Mouse (Mus musculus): ENCODE data around the gene Mvk. TPM values are rescaled to one million over a fixed set of nuclear protein-coding genes. Genes with fewer than 3 reads are reported as not detected.

The Mvk gene
- polyA plus RNA-seq, 1 experiment from 2014 or later, result 30.4 TPM

- no peak overlapping the region for H3K27ac ChIP-seq (ENCODE audit: low read depth, low read length)
- peaks cover 7% of the 10 kb centered on the region for H3K36me3 ChIP-seq (ENCODE audit: control insufficient read depth, insufficient read depth, low read length)
- WGBS (ENCODE audit: insufficient replicate concordance), result 85% methylated on average over 8 of the region's 8 CpGs
- no peaks in the 10 kb centered on the region for H3K9me3 ChIP-seq (replicated peaks; ENCODE audit: control insufficient read depth, low read length)
- H3K4me2 ChIP-seq, result no peak overlapping the region
- ATAC-seq (replicated peaks; ENCODE audit: insufficient number of reproducible peaks, low FRiP score, low TSS enrichment), result no peak
- no peaks in the 10 kb centered on the region for H3K27me3 ChIP-seq (ENCODE audit: control insufficient read depth, insufficient read depth, low read length)
- H3K4me1 ChIP-seq (ENCODE audit: control insufficient read depth, insufficient read depth, low read length), result no peaks in the 10 kb centered on the region
- no peak overlapping the region for H3K9ac ChIP-seq (ENCODE audit: low read depth, low read length)
- H3K4me3 ChIP-seq (ENCODE audit: low read depth, low read length), result no peak overlapping the region
Measured at GRCm38 (mm10) chr5:114434359-114434758, 9.7 kb upstream of the Mvk start.

- no peak for ATAC-seq (replicated peaks; ENCODE audit: insufficient number of reproducible peaks, low FRiP score, low TSS enrichment)
- no peaks in the 10 kb centered on the region for H3K9me3 ChIP-seq (replicated peaks; ENCODE audit: control insufficient read depth, low read length)
- 89% methylated on average over 14 of the region's 14 CpGs for WGBS (ENCODE audit: insufficient replicate concordance)
- peaks cover 7% of the 10 kb centered on the region for H3K36me3 ChIP-seq (ENCODE audit: control insufficient read depth, insufficient read depth, low read length)
- no peak overlapping the region for H3K9ac ChIP-seq (ENCODE audit: low read depth, low read length)
- no peaks in the 10 kb centered on the region for H3K4me1 ChIP-seq (ENCODE audit: control insufficient read depth, insufficient read depth, low read length)
- no peaks in the 10 kb centered on the region for H3K27me3 ChIP-seq (ENCODE audit: control insufficient read depth, insufficient read depth, low read length)
- H3K4me2 ChIP-seq, result no peak overlapping the region
- no peak overlapping the region for H3K27ac ChIP-seq (ENCODE audit: low read depth, low read length)
- H3K4me3 ChIP-seq (ENCODE audit: low read depth, low read length), result no peak overlapping the region
Measured at GRCm38 (mm10) chr5:114435588-114435987, 8.5 kb upstream of the Mvk start.

- WGBS (ENCODE audit: insufficient replicate concordance), result 0% methylated on average over 21 of the region's 21 CpGs
- H3K27ac ChIP-seq (ENCODE audit: low read depth, low read length), result 0 out of 2 replicates have a peak overlapping the region, but pooled peaks have one; percentile 41
- no peak for ATAC-seq (replicated peaks; ENCODE audit: insufficient number of reproducible peaks, low FRiP score, low TSS enrichment)
Measured at GRCm38 (mm10) chr5:114444368-114444692, 261 bp downstream of the Mvk start.

GRCm38 (mm10) chr5:114449011-114449410 lies 4.9 kb downstream of the Mvk start:
- H3K36me3 ChIP-seq (ENCODE audit: control insufficient read depth, insufficient read depth, low read length), result peaks cover 2% of the 10 kb centered on the region; the same call in 1 of the 2 replicates
- no peak for ATAC-seq (replicated peaks; ENCODE audit: insufficient number of reproducible peaks, low FRiP score, low TSS enrichment)
- H3K27me3 ChIP-seq (ENCODE audit: control insufficient read depth, insufficient read depth, low read length), result no peaks in the 10 kb centered on the region
- 77% methylated on average over 4 of the region's 4 CpGs for WGBS (ENCODE audit: insufficient replicate concordance)
- peaks cover 6% of the 10 kb centered on the region; the same call in 1 of the 2 replicates for H3K4me1 ChIP-seq (ENCODE audit: control insufficient read depth, insufficient read depth, low read length)
- no peak overlapping the region for H3K4me3 ChIP-seq (ENCODE audit: low read depth, low read length)
- H3K4me2 ChIP-seq, result no peak overlapping the region
- no peak overlapping the region for H3K27ac ChIP-seq (ENCODE audit: low read depth, low read length)
- no peak overlapping the region for H3K9ac ChIP-seq (ENCODE audit: low read depth, low read length)
- no peaks in the 10 kb centered on the region for H3K9me3 ChIP-seq (replicated peaks; ENCODE audit: control insufficient read depth, low read length)

More at GRCm38 (mm10) chr5:114444368-114444692, 261 bp downstream of the Mvk start:
- H3K4me1 ChIP-seq (ENCODE audit: control insufficient read depth, insufficient read depth, low read length), result peaks cover 6% of the 10 kb centered on the region; the same call in 1 of the 2 replicates
- peak overlapping the region; percentile 85 for H3K4me2 ChIP-seq
- no peaks in the 10 kb centered on the region for H3K27me3 ChIP-seq (ENCODE audit: control insufficient read depth, insufficient read depth, low read length)
- H3K9ac ChIP-seq (ENCODE audit: low read depth, low read length), result peak overlapping the region; percentile 79
- peak overlapping the region; percentile 84 for H3K4me3 ChIP-seq (ENCODE audit: low read depth, low read length)
- H3K9me3 ChIP-seq (replicated peaks; ENCODE audit: control insufficient read depth, low read length), result no peaks in the 10 kb centered on the region
- no peaks in the 10 kb centered on the region for H3K36me3 ChIP-seq (ENCODE audit: control insufficient read depth, insufficient read depth, low read length)

GRCm38 (mm10) chr5:114456287-114456686 lies 12.2 kb downstream of the Mvk start:
- Histone ChIP-seq H3K9me3 (replicated peaks; ENCODE audit: control insufficient read depth, low read length) (no peaks in the 10 kb centered on the region), H3K4me2 (no peak overlapping the region), H3K27ac (ENCODE audit: low read depth, low read length) (no peak overlapping the region), H3K36me3 (ENCODE audit: control insufficient read depth, insufficient read depth, low read length) (peaks cover 2% of the 10 kb centered on the region; the same call in 1 of the 2 replicates), H3K27me3 (ENCODE audit: control insufficient read depth, insufficient read depth, low read length) (no peaks in the 10 kb centered on the region), H3K4me1 (ENCODE audit: control insufficient read depth, insufficient read depth, low read length) (peaks cover 13% of the 10 kb centered on the region), H3K9ac (ENCODE audit: low read depth, low read length) (no peak overlapping the region), H3K4me3 (ENCODE audit: low read depth, low read length) (no peak overlapping the region)
- 79% methylated on average over 9 of the region's 9 CpGs for WGBS (ENCODE audit: insufficient replicate concordance)
- ATAC-seq (replicated peaks; ENCODE audit: insufficient number of reproducible peaks, low FRiP score, low TSS enrichment), result no peak

GRCm38 (mm10) chr5:114456995-114457605 lies 13.0 kb downstream of the Mvk start:
- no peak overlapping the region for H3K4me3 ChIP-seq (ENCODE audit: low read depth, low read length)
- 63% methylated on average over 16 of the region's 16 CpGs for WGBS (ENCODE audit: insufficient replicate concordance)
- H3K9ac ChIP-seq (ENCODE audit: low read depth, low read length), result no peak overlapping the region
- H3K4me1 ChIP-seq (ENCODE audit: control insufficient read depth, insufficient read depth, low read length), result peaks cover 13% of the 10 kb centered on the region
- H3K27ac ChIP-seq (ENCODE audit: low read depth, low read length), result peak overlapping the region; percentile 22; the same call in 1 of the 2 replicates
- H3K27me3 ChIP-seq (ENCODE audit: control insufficient read depth, insufficient read depth, low read length), result no peaks in the 10 kb centered on the region
- H3K9me3 ChIP-seq (replicated peaks; ENCODE audit: control insufficient read depth, low read length), result no peaks in the 10 kb centered on the region
- ATAC-seq (replicated peaks; ENCODE audit: insufficient number of reproducible peaks, low FRiP score, low TSS enrichment), result no peak
- peaks cover 2% of the 10 kb centered on the region; the same call in 1 of the 2 replicates for H3K36me3 ChIP-seq (ENCODE audit: control insufficient read depth, insufficient read depth, low read length)
- H3K4me2 ChIP-seq, result peak overlapping the region; percentile 27

- no peak overlapping the region for H3K9ac ChIP-seq (ENCODE audit: low read depth, low read length)
- no peak overlapping the region for H3K27ac ChIP-seq (ENCODE audit: low read depth, low read length)
- no peak overlapping the region for H3K4me2 ChIP-seq
- H3K36me3 ChIP-seq (ENCODE audit: control insufficient read depth, insufficient read depth, low read length), result no peaks in the 10 kb centered on the region
- H3K4me1 ChIP-seq (ENCODE audit: control insufficient read depth, insufficient read depth, low read length), result peaks cover 14% of the 10 kb centered on the region
- H3K4me3 ChIP-seq (ENCODE audit: low read depth, low read length), result no peak overlapping the region
- no peak; the same call in 1 of the 2 replicates for ATAC-seq (replicated peaks; ENCODE audit: insufficient number of reproducible peaks, low FRiP score, low TSS enrichment)
- no peaks in the 10 kb centered on the region for H3K27me3 ChIP-seq (ENCODE audit: control insufficient read depth, insufficient read depth, low read length)
- no peaks in the 10 kb centered on the region for H3K9me3 ChIP-seq (replicated peaks; ENCODE audit: control insufficient read depth, low read length)
- whole genome bisulfite sequencing (ENCODE audit: insufficient replicate concordance), result 10% methylated on average over 7 of the region's 7 CpGs
Measured at GRCm38 (mm10) chr5:114461238-114461637, 17.2 kb downstream of the Mvk start.

GRCm38 (mm10) chr5:114462067-114463040 lies 18.3 kb downstream of the Mvk start:
- no peaks in the 10 kb centered on the region for H3K36me3 ChIP-seq (ENCODE audit: control insufficient read depth, insufficient read depth, low read length)
- no peak overlapping the region for H3K27ac ChIP-seq (ENCODE audit: low read depth, low read length)
- 79% methylated on average over 24 of the region's 24 CpGs for WGBS (ENCODE audit: insufficient replicate concordance)
- peaks cover 20% of the 10 kb centered on the region for H3K4me1 ChIP-seq (ENCODE audit: control insufficient read depth, insufficient read depth, low read length)
- no peak for ATAC-seq (replicated peaks; ENCODE audit: insufficient number of reproducible peaks, low FRiP score, low TSS enrichment)
- H3K9me3 ChIP-seq (replicated peaks; ENCODE audit: control insufficient read depth, low read length), result no peaks in the 10 kb centered on the region
- H3K9ac ChIP-seq (ENCODE audit: low read depth, low read length), result no peak overlapping the region
- no peak overlapping the region for H3K4me3 ChIP-seq (ENCODE audit: low read depth, low read length)
- no peak overlapping the region for H3K4me2 ChIP-seq
- no peaks in the 10 kb centered on the region for H3K27me3 ChIP-seq (ENCODE audit: control insufficient read depth, insufficient read depth, low read length)
